Mouse (Mus musculus) intestine, embryonic 16.5 days (tissue): Measurements from ENCODE around the gene Cx3cl1. TPM values are rescaled to one million over a fixed set of nuclear protein-coding genes. Genes with fewer than 3 reads are reported as not detected.

Experiments
- ATAC-seq: fragments of 200-750 bp; cut with Nextera tagmentation; 2 replicates; pipeline ENCODE4 v1.8.0; 2017; ENCODE audit warnings: moderate TSS enrichment, moderate library complexity
- H3K27ac ChIP-seq: fragments of 300-500 bp; sonication (generic); 2 replicates; pipeline ENCODE4 v1.5.1; 2014; ENCODE audit warnings: mild to moderate bottlenecking, low read length
- H3K27me3 ChIP-seq: fragments of 300-500 bp; sonication (generic); replicated peaks from 2 replicates; pipeline ENCODE4 v1.6.1; 2014; ENCODE audit warnings: low read length, control low read depth, mixed read lengths; ENCODE audit not compliant: control insufficient read depth, insufficient read depth
- H3K36me3 ChIP-seq: fragments of 300-500 bp; sonication (generic); 2 replicates; pipeline ENCODE4 v1.6.1; 2014; ENCODE audit warnings: low read length, control low read depth; ENCODE audit not compliant: control insufficient read depth, insufficient read depth
- H3K4me1 ChIP-seq: fragments of 300-500 bp; sonication (generic); 2 replicates; pipeline ENCODE4 v1.6.1; 2014; ENCODE audit warnings: low read length, control low read depth, mixed read lengths; ENCODE audit not compliant: control insufficient read depth, insufficient read depth
- H3K4me2 ChIP-seq: fragments of 300-500 bp; sonication (generic); 2 replicates; pipeline ENCODE4 v1.6.1; 2014; ENCODE audit warnings: low read depth, low read length, control low read depth
- H3K4me3 ChIP-seq: fragments of 300-500 bp; sonication (generic); 2 replicates; pipeline ENCODE4 v1.5.1; 2014; ENCODE audit warnings: mild to moderate bottlenecking, low read length
- H3K9ac ChIP-seq: fragments of 300-500 bp; sonication (generic); 2 replicates; pipeline ENCODE4 v1.6.1; 2014; ENCODE audit warnings: low read depth, low read length
- H3K9me3 ChIP-seq: fragments of 300-500 bp; sonication (generic); 2 replicates; pipeline ENCODE4 v1.6.1; 2016; ENCODE audit warnings: low read length, control low read depth; ENCODE audit not compliant: control insufficient read depth
- WGBS: fragments of 180-500 bp; shearing (Covaris S2); extraction: QIAGEN DNeasy Blood & Tissue Kit; methylation state at CpG from one replicate; pipeline ENCODE4 v1.1.7; 2014; 5-methylcytosine and 5-hydroxymethylcytosine counted together
- polyA plus RNA-seq: library from polyadenylated mRNA; unstranded; fragments of >200 nt; fragmentation: Nextera tagmentation; extraction: Ambion mirVana; gene quantifications from 2 replicates; pipeline ENCODE4 v1.2.1, GENCODE M21; 2015

Cx3cl1 gene
- 34.7 and 47.2 TPM in 2 replicates for polyA plus RNA-seq

- Histone ChIP-seq H3K27me3 (peaks cover 11% of the 10 kb centered on the region; the same call in 1 of the 2 replicates), H3K4me3 (peak within 1 kb of the TSS; percentile 66), H3K27ac (peak within 1 kb of the TSS; percentile 91), H3K36me3 (no peaks in the 10 kb centered on the region), H3K9me3 (no peaks in the 10 kb centered on the region), H3K4me1 (peaks cover 16% of the 10 kb centered on the region), H3K9ac (peak within 1 kb of the TSS; percentile 84), H3K4me2 (peak within 1 kb of the TSS; percentile 76)
- ATAC-seq = peak; percentile 79
- WGBS = under 1% methylated on average over 38 of the region's 38 CpGs
Observed at GRCm38 (mm10) chr8:94771941-94772670, at the start of gene Cx3cl1. TSS of gene Cx3cl1 (plus strand) at chr8:94772009.

- Histone ChIP-seq H3K9ac (no peak overlapping the region), H3K36me3 (no peaks in the 10 kb centered on the region), H3K4me3 (no peak overlapping the region), H3K27me3 (no peaks in the 10 kb centered on the region), H3K4me2 (no peak overlapping the region), H3K4me1 (peaks cover 4% of the 10 kb centered on the region; the same call in 1 of the 2 replicates), H3K9me3 (no peaks in the 10 kb centered on the region), H3K27ac (no peak overlapping the region)
- no peak for ATAC-seq
- 77% methylated on average over 5 of the region's 5 CpGs for WGBS
Observed at GRCm38 (mm10) chr8:94725998-94726397, 45.8 kb upstream of the Cx3cl1 start.

- Histone ChIP-seq H3K27me3 (no peaks in the 10 kb centered on the region), H3K4me1 (peaks cover 10% of the 10 kb centered on the region; the same call in 1 of the 2 replicates), H3K9me3 (no peaks in the 10 kb centered on the region), H3K36me3 (no peaks in the 10 kb centered on the region), H3K9ac (no peak overlapping the region), H3K27ac (0 out of 2 replicates have a peak overlapping the region, but pooled peaks have one; percentile 37), H3K4me2 (no peak overlapping the region), H3K4me3 (no peak overlapping the region)
- ATAC-seq = no peak
- 42% methylated on average over 4 of the region's 4 CpGs for WGBS
Observed at GRCm38 (mm10) chr8:94729301-94729700, 42.5 kb upstream of the Cx3cl1 start.

DNA sequence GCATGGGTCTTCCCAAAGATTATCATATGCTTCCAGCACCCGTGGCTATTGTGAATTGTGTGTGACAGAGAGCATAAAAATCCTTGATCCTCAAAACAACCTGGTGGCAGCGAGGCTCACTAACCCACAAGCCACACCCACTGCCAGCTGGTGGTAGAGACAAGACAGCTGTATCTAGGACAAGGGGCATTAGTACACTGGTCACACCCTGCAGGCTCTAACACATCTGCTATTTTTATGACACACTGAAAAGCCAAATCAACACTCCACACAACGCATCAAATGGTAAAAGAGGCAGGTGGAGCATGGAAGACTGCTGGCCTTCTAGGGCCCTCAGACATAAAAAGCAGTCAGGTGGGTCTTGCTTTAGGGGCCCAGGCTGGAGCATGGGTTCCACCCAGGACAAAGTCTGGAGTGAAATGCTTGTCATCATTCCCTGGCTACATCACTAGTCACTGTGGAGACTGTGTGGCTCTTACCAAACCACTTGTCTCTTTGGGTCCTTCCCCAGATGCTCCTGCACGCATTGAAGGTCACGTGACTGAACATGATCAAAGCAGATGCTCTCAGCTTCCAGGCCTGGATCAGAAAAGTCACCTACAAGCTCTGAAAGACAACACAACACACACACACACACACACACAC, 37.9 kb upstream of the Cx3cl1 start:
- WGBS = 55% methylated on average over 5 of the region's 5 CpGs
- peak; percentile 89 for ATAC-seq

GRCm38 (mm10) chr8:94734735-94735350, 37.0 kb upstream of the Cx3cl1 start:
- Histone ChIP-seq H3K4me1 (peaks cover 10% of the 10 kb centered on the region; the same call in 1 of the 2 replicates), H3K9me3 (no peaks in the 10 kb centered on the region), H3K4me3 (no peak overlapping the region), H3K36me3 (no peaks in the 10 kb centered on the region), H3K27ac (no peak overlapping the region), H3K4me2 (no peak overlapping the region), H3K27me3 (no peaks in the 10 kb centered on the region), H3K9ac (no peak overlapping the region)
- 81% methylated on average over 7 of the region's 7 CpGs for WGBS
- no peak for ATAC-seq

More for the DNA sequence above, 37.9 kb upstream of the Cx3cl1 start:
- no peaks in the 10 kb centered on the region for H3K27me3 ChIP-seq
- H3K27ac ChIP-seq = no peak overlapping the region
- no peaks in the 10 kb centered on the region for H3K9me3 ChIP-seq
- H3K4me3 ChIP-seq = no peak overlapping the region
- no peak overlapping the region for H3K4me2 ChIP-seq
- no peak overlapping the region for H3K9ac ChIP-seq
- peaks cover 13% of the 10 kb centered on the region; the same call in 1 of the 2 replicates for H3K4me1 ChIP-seq
- no peaks in the 10 kb centered on the region for H3K36me3 ChIP-seq

- 54% methylated on average over 5 of the region's 5 CpGs for WGBS
Observed at GRCm38 (mm10) chr8:94735426-94736094, 36.2 kb upstream of the Cx3cl1 start.

DNA sequence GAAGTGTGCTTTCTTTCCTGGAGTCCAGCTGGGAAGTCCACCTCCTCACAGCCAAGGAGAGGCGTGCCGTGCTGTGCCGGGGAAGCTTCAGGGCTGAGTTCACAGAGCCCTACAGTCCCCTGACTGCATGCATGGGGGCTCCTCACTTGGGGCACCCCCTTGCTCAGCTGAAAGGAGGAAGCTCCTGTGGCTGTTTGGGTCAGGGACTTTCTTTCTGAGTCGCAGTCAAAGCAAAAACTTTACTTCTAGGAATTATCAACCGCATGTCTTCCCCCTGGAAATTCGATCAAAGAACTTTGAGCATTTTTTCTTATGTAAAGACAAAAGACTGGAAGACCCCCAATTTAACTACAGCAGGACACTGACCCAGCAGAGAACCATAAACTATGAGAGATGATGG, 32.0 kb upstream of the Cx3cl1 start:
- H3K9ac ChIP-seq = no peak overlapping the region
- no peaks in the 10 kb centered on the region for H3K36me3 ChIP-seq
- H3K4me3 ChIP-seq = no peak overlapping the region
- no peak overlapping the region for H3K4me2 ChIP-seq
- H3K9me3 ChIP-seq = no peaks in the 10 kb centered on the region
- no peak for ATAC-seq
- WGBS = 75% methylated on average over 6 of the region's 6 CpGs
- 0 out of 2 replicates have a peak, but pooled peaks cover 3% of the 10 kb centered on the region for H3K4me1 ChIP-seq
- H3K27ac ChIP-seq = no peak overlapping the region
- H3K27me3 ChIP-seq = no peaks in the 10 kb centered on the region

More at GRCm38 (mm10) chr8:94735426-94736094, 36.2 kb upstream of the Cx3cl1 start:
- Histone ChIP-seq H3K4me1 (peaks cover 10% of the 10 kb centered on the region; the same call in 1 of the 2 replicates), H3K4me2 (no peak overlapping the region), H3K36me3 (no peaks in the 10 kb centered on the region), H3K9me3 (no peaks in the 10 kb centered on the region), H3K27ac (no peak overlapping the region), H3K9ac (no peak overlapping the region), H3K27me3 (no peaks in the 10 kb centered on the region), H3K4me3 (no peak overlapping the region)
- no peak for ATAC-seq

- no peak for ATAC-seq
- Histone ChIP-seq H3K4me2 (no peak overlapping the region), H3K4me1 (0 out of 2 replicates have a peak, but pooled peaks cover 3% of the 10 kb centered on the region), H3K9me3 (no peaks in the 10 kb centered on the region), H3K36me3 (no peaks in the 10 kb centered on the region), H3K27ac (no peak overlapping the region), H3K9ac (no peak overlapping the region), H3K4me3 (no peak overlapping the region), H3K27me3 (no peaks in the 10 kb centered on the region)
- 86% methylated on average over 3 of the region's 3 CpGs for WGBS
Observed at GRCm38 (mm10) chr8:94740591-94740990, 31.2 kb upstream of the Cx3cl1 start.

GRCm38 (mm10) chr8:94741726-94742125, 30.1 kb upstream of the Cx3cl1 start:
- Histone ChIP-seq H3K4me2 (no peak overlapping the region), H3K9ac (no peak overlapping the region), H3K27me3 (no peaks in the 10 kb centered on the region), H3K4me1 (no peaks in the 10 kb centered on the region), H3K4me3 (no peak overlapping the region), H3K27ac (no peak overlapping the region), H3K36me3 (no peaks in the 10 kb centered on the region), H3K9me3 (no peaks in the 10 kb centered on the region)
- 93% methylated on average over 4 of the region's 4 CpGs for WGBS
- no peak for ATAC-seq
